Mouse (Mus musculus) urinary bladder, adult 2 months (tissue): ENCODE measurements around the gene Krt31. TPM values are rescaled to one million over a fixed set of nuclear protein-coding genes. Genes with fewer than 3 reads are reported as not detected.

Source experiments
- DNase-seq: peaks from one replicate; pipeline ENCODE4 v3.0.0; 2022; ENCODE audit warnings: low spot score
- polyA plus RNA-seq: library from polyadenylated mRNA; depleted of rRNA; stranded (reverse); fragments of >200 nt; gene quantifications from 2 replicates; pipeline ENCODE4 v1.2.3, GENCODE M21; 2012; rRNA removed

The Krt31 gene
- not detected in 2 replicates for polyA plus RNA-seq

GRCm38 (mm10) chr11:100050451-100050850 lies at the start of gene Krt31:
Krt31 (minus strand) TSS chr11:100050551.
- DNase-seq = no peak

DNA sequence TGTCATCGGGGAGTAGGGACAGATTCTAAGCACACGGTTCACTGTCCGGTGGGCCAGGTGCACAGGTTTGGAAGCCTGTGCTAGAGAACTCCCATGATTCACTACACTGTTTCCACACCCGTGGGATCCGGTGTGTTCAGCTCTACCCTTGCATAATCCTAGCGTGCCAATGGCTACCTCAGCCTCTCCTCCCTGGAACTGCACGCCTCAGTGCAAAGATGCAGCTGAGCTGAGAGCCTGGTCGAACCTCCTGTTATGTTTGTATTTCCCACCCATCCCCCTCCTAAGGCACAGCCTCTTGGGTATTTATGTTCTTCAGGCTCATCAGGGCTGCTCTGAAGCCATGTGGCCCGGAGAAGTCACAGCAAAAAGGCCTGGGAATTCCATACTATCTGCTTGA lies 47.5 kb upstream of the Krt31 start:
- no peak for DNase-seq

DNA sequence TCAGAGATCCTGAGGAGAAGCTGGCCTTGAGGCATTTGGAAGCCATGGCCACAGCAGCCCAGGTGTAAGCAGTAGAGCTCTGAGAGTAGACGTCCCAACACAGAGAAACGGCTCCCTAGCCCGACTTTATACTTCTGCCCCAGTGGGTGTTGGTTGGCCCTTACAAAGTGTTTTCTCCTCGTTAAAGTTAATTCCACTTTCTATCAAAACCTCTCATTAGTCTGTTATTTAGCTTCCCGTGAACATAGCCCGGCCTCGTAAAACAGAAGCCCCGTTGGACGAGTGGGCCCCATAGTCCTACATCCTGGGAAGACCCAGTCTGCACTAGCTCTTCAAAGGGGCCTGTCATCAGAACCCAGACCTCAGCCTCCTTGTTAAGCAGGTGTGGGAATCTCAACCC lies 45.8 kb upstream of the Krt31 start, which contains the start of gene Krt35:
Gene Krt35 (minus strand): TSS at position 101 of the 400 bp plus-strand sequence.
- no peak for DNase-seq

DNA sequence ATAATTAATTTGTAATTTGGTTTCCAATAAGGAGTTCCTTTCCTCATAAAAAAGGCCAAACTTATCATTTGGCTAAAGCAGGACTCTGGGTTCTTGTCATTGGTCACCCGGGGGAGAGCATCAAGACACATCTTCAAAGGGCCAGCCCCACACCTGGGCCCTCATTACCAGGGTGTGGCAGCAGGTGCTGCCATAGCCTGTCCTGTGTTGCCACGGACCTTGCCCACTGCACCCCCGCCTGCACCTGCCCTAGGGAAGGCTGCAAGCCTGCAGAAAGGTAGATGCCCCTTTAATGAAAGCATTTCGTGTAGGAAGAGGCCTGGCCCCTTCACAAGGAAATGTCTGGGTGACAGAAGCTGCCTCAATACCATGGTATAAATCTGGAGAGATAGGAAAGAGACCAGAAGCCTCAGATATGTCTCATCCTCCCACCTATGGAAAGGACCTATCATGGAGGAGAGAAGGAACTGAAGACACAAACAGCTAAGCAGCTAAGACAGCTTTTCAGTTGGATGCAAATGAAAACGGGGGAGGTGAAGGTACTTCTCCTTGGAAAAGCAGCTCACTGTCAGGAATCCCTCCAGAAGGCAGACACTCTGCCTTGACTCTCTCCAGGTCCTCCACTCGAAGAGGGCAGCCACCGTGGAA lies 38.2 kb upstream of the Krt31 start:
- no peak for DNase-seq

GRCm38 (mm10) chr11:100087861-100088260 lies 37.5 kb upstream of the Krt31 start, which contains the start of gene Krt32:
Krt32 (minus strand) TSS chr11:100088226.
- DNase-seq = no peak

DNA sequence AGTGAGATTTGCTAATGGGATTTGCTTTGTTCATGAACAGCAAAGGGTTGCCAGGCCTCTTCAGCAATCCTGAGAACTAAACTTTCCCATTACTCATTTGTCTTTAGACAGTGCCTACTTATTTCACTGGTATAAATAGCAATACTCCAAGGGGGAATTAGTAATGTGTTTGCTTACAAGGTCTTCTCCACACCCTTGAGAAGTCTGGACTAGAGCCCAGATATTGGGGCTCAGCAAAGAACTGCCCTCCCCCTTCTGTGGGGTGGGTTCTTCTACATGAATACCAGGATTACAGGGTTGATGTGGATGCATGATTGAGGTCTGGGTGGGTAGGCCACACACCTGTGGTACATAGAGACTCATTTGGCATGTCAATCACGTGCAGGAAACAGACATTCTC lies 23.5 kb upstream of the Krt31 start:
- DNase-seq = no peak

- peak; percentile 34 for DNase-seq
Measured at GRCm38 (mm10) chr11:100067293-100068036, 17.1 kb upstream of the Krt31 start.

GRCm38 (mm10) chr11:100066236-100067010 lies 16.1 kb upstream of the Krt31 start:
- DNase-seq = no peak

GRCm38 (mm10) chr11:100058875-100059274 lies 8.5 kb upstream of the Krt31 start:
- no peak for DNase-seq

GRCm38 (mm10) chr11:100055686-100056655 lies 5.6 kb upstream of the Krt31 start:
- DNase-seq = no peak

DNA sequence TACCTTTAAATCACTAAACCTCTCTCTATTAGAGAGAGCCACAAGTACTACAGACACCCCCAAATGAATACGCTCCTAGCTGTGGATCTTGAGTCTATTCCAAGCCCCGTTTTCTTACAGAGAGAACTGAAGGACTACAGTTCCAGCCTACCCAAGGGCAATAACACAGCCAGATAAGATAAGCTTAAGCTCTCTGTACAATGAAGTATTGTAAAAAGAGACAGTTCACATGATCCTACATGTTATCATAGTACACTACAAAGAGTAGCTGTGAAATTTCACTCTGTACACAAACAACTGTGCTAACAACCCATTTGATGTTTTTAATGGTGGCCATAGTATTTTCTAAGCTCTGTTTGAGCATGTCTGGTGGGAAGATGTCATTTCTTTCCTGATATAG lies 3.2 kb downstream of the Krt31 start:
- DNase-seq = no peak

- no peak for DNase-seq
Measured at GRCm38 (mm10) chr11:100046303-100046866, 4.0 kb downstream of the Krt31 start.

DNA sequence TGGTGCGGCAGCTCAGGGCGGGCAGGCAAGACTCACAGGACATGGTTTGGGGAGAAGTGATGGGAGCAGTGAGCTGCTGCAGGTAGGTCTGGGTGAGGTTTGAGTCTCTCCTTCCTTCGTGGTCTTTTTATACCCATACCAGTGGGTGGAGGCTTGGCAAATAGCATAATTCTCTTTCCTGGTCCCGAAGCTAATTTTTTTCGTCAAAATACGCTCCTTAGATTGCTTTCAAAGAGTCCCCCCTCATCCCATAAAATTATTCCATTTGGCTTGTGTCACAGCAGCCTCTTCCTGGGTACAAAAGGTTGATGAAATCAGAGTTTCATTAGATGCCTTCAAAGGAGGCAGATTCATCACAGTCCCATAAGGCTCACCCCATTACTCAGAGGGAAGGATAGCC lies 8.9 kb downstream of the Krt31 start, which contains the start of gene Krt34:
Gene Krt34 (minus strand): TSS at position 101 of the 400 bp plus-strand sequence.
- no peak for DNase-seq

DNA sequence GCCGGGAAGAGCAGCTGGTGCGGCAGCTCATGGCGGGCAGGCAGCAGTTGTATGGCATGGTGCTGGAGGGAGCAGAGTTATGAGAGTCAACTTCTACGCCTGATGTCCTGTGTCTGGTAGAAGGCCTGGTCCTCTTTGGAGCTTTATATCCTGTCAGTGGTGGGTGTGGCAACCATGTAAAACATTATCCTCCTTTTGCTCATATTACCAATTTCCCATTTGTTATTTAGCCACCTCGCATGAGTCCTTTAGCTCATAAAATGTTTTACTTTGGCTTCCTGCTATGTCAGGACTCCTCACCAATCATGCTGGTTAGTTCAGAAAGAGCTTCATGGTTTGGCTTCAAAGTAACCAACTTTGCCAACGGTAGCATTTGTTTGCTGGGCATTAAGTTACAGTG lies 20.6 kb downstream of the Krt31 start, which contains the start of gene Krt33b:
Gene Krt33b (minus strand): TSS at position 101 of the 400 bp plus-strand sequence.
- DNase-seq = no peak

DNA sequence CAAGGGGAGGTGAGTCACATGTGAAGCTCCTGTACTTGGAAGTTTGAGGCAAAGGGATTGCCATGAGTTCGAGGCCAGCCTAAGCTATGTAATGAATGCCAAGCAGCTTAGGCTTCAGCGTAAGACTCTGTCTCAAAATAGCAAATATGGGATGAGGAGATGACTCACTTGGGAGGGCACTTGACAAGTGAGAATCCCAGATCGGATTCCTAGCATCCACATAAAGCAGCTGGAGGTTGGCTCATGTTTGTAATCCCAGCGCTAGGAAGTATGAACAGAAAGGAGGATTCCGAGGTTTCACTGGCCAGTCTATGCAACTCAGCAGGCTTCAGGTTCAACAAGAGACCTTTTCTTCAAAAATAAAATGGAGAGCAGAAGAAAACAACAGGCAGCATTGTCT lies 28.9 kb downstream of the Krt31 start:
- DNase-seq = no peak

DNA sequence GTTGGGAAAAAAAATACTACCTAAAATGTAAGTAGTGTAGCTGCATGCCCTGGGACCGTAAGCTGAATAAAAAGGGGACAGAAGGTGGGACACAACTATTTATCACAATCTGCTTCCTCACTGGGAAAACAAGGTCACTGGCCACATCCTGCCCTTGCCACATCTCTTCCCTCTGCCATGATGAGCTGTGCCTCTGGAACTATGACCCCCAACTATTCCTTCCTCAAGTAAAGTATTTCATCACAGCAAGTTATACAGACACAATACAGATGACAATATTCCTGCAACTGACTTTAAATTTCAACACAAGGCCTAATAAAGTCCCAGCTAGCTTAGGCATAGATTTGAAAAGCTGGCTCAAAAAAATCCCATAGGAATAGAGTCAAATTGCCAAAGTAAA lies 30.9 kb downstream of the Krt31 start:
- no peak for DNase-seq

GRCm38 (mm10) chr11:100016112-100016511 lies 34.2 kb downstream of the Krt31 start, which contains the start of gene Krt33a:
Krt33a (minus strand) TSS chr11:100016212.
- DNase-seq = no peak

DNA sequence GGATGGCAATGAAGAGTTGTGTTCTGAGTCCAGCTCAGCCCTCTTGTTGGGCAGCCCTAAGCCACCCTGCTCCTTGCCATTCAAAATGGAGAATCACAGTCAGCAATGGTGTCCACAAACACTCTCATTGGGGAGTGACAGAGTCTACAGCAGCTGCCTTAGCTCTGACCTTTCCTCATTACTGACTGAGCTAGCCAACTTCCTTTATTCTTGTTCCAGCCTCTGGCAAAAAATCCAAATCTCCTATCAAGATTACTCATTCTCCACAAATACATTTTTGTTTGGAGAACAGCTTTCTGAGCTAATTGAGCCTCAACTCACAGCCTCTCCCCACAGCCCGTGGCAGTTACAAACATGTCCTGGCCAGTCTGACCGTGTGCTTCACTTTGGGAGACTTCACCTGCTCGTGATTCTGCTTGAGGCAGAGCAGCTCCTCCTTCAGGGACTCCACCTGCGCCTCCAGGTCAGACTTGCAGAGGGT lies 36.6 kb downstream of the Krt31 start:
- DNase-seq = peak; percentile 40

GRCm38 (mm10) chr11:100010682-100011081 lies 39.7 kb downstream of the Krt31 start:
- no peak for DNase-seq

DNA sequence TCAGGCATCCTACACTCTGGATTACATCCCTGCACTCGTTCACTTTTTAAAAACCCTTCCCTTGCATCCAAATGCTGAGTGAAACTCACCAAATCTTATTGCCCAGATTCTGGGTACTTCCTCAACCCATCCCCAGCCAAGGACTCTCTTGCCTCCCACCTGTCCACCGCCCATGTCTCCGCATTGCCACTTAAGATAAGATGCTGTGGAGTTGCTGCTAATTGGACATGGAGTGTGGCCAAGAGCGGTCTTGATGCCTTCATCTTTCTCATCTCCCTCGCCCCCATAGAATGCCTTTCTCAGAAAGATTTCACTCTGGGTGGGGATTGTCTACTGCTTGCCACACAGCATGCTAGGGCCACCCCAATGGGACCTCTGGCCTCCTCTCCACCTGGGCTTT lies 42.0 kb downstream of the Krt31 start:
- DNase-seq = no peak
